Mouse (Mus musculus): ENCODE results near the gene Coro7.

- TF ChIP-seq ZC3H11A (IDR thresholded peaks at IDR 0.05; ENCODE audit: borderline replicate concordance, low read depth, low read length) (no peak), MAFK (IDR thresholded peaks at IDR 0.05; ENCODE audit: insufficient read depth, low read depth, low read length) (no peak), ZNF384 (IDR thresholded peaks at IDR 0.05; ENCODE audit: low read depth, low read length) (no peak), HCFC1 (IDR thresholded peaks at IDR 0.05; ENCODE audit: borderline replicate concordance, insufficient read depth, low read length) (no peak), CHD2 (IDR thresholded peaks at IDR 0.05; ENCODE audit: low read depth, low read length) (no peak)
These were observed 82.3 kb downstream of the Coro7 start for GRCm38 (mm10) chr16:4597296-4597695.

Measured in ES-E14 (cell line).